ENCODE assay signal across 8 mouse cellular contexts in genomic region chr13:71964366-71964765, GRCm38 (mm10). TPM values are rescaled to one million over a fixed set of nuclear protein-coding genes. Genes with fewer than 3 reads are reported as not detected.
DNase-seq lines count a peak whose midpoint lies in the region; TF ChIP-seq lines count a peak whose summit lies in the region.
"Had no signal": no experiment of that assay in that cellular context is flagged by ENCODE, and none has a peak within 500 bp of the region (broad histone marks: within the 10 kb centered on the region; RNA-seq: fewer than 3 reads in every experiment).

No protein-coding gene starts in this region.

- 3% methylated on average over 13 of the region's 13 CpGs for WGBS in kidney, adult 2 months

- no peak for TF ChIP-seq POLR2A in kidney, adult 2 months (IDR thresholded peaks at IDR 0.05; ENCODE audit: low read depth, low read length)

- no peaks in the 10 kb centered on the region for H3K4me1 ChIP-seq in kidney, adult 2 months (ENCODE audit: control insufficient read depth, insufficient read depth, low read length)
- H3K4me1 ChIP-seq: liver, embryonic 15.5 days had no signal

- peaks cover 3% of the 10 kb centered on the region; the same call in 1 of the 2 replicates for H3K27me3 ChIP-seq in kidney, adult 2 months (replicated peaks; ENCODE audit: control insufficient read depth, insufficient read depth, low read length)

- no peaks in the 10 kb centered on the region for H3K36me3 ChIP-seq in kidney, adult 2 months (ENCODE audit: control insufficient read depth, insufficient read depth, low read length)
- H3K36me3 ChIP-seq: liver, embryonic 15.5 days had no signal

- H3K27ac ChIP-seq in kidney, adult 2 months (ENCODE audit: insufficient read depth, low read depth, low read length) = no peak overlapping the region
- H3K27ac ChIP-seq: liver, embryonic 15.5 days had no signal

- DNase-seq in ES-CJ7 (ENCODE audit: low read depth, low spot score) = peak; percentile 28
- DNase-seq in embryo, embryonic 9.5 days (ENCODE audit: extremely low spot score) = peak; percentile 54
- peak; percentile 61 for DNase-seq in kidney, adult 2 months
- peak; percentile 65 to 78 for DNase-seq in lung, postnatal 4 days
- DNase-seq in layer of hippocampus, postnatal 25 days (ENCODE audit: extremely low spot score in 1 of 2, low spot score in 1 of 2) = no peak
- DNase-seq in adrenal gland, postnatal 14 days = no peak
- DNase-seq in adrenal gland, adult 8-10 months = no peak

- H3K4me3 ChIP-seq in kidney, adult 2 months (ENCODE audit: insufficient read depth, low read depth, low read length) = no peak overlapping the region

- TF ChIP-seq CTCF in kidney, adult 2 months (conservative IDR thresholded peaks at IDR 0.05; ENCODE audit: insufficient read depth, insufficient read length, low read depth, low read length) = no peak; the same call in 1 of the 2 replicates

RNA-seq across cellular contexts. Expression of gene Irx1, which starts 0.8 kb away (rescaled TPM):
- polyA plus RNA-seq in kidney, adult 2 months (2012; rRNA removed) = 41.1 and 52.1 TPM in 2 replicates
- total RNA-seq in layer of hippocampus, postnatal 25 days (2021) = under 1 TPM; 0.30 to 0.42 TPM
- total RNA-seq in adrenal gland, postnatal 14 days (2021) = 0.41 TPM in 1 of 2 replicates, not detected in the other
- total RNA-seq in adrenal gland, adult 8-10 months (2022) = not detected
- polyA plus RNA-seq: liver, embryonic 15.5 days had no signal

Comparison
In these comparisons a context has a peak if more than half of its experiments do, and no peak if none do; other contexts are left out.
1. DNase-seq: peak in ES-CJ7 (single experiment), embryo, embryonic 9.5 days (single experiment), kidney, adult 2 months (single experiment) and lung, postnatal 4 days (2 of 2); none in layer of hippocampus, postnatal 25 days (0 of 2), adrenal gland, postnatal 14 days (single experiment) and adrenal gland, adult 8-10 months (single experiment).